Mouse (Mus musculus): ENCODE results near the gene Cntd1. TPM values are rescaled to one million over a fixed set of nuclear protein-coding genes. Genes with fewer than 3 reads are reported as not detected.

Gene Cntd1
- polyA plus RNA-seq (2012; ENCODE audit: low replicate concordance): 0.17 TPM in 1 of 2 replicates, not detected in the other

DNA sequence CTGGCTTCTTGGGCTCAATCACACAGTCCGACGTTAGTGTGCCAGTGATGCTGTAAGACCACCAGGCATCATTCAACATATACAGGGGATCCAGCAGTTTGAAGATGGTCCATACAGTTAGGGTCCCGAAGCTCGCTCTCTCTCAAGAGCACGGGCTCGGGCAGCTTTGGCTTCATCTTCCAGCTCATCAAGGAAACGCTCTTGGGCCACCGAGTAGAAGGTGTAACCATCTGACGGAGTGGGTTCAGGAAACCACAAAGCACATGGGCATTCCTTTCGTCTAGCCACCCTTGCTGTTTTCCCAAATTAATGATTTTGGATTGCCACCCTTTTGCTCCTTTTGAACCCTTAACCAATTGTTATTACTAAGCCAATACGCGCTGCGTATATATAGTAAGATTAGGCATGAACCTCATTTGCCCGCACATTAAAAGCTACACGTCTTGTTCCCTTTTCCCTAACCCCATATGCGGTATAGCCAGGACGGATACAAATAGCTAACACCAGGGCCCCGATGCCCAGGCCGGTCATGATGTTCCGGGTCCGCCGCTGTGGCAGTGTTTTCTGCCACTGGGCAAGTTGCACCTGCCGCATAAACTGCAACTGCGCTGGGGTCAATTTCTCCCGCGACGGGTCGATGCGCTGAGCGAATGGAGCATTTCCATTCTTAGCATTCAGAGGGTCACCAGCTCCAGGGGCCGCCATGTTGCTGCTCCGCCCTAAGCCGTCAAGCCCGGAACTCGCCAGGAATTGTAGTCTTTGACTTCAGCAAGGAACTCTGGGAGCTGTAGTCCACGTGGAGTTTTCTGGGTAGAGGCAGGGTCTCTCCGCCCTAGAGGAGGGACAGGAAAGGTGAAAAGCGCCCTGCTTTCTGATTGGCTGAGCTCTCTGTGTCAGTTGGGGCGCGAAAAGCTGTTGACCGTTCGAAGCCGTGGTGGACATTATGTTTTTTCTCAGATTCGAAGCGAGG, at the start of gene Cntd1, which contains the start of gene Coa3:
Gene Cntd1, plus strand, starts transcription at position 790 of the 970 bp plus-strand sequence.
Gene Coa3, minus strand, starts transcription at position 892 of the 970 bp plus-strand sequence.

DNA sequence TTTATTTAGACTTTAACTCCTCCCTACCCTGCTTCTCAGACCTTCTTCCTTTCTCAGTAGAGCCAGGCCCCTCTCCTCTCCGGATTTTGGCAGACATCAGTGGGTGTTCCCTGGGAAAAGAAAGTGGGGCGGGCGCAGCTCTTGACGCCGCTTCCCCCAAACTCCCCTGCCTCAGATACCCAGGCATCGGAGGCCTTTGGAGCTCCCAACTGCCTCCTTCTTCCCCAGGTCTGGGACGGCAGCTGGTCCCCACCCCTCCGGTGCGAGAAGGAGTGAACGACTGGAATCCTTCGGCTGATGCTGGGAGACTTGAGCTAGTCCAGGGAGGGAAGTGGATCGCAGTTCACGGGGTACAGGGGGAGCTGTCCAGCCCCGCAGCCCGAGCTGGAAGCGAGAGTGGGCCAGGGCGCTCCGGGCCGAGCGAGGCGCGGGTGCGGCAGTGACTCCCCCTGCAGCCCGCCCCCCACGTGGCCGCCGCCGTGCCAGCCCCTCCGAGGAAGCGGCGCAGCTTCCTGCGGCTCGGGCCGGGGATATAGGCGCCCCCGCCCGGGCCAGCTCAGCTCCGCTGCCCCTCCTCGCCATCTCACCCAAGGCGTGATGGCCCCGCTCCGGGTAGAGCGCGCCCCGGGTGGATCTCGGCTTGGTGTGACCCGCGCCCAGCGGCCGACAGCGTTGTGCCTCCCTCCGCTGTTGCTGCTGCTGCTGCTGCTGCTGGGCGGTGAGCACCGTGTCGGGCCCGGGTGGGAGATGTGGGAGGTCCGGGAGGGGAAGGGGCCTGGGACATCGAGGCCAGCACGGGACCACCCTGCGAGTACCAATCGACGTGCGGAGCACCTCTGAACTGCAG, 32.7 kb upstream of the Cntd1 start, which contains the start of gene Ramp2:
Gene Ramp2, plus strand, starts transcription at position 174 of the 847 bp plus-strand sequence.

DNA sequence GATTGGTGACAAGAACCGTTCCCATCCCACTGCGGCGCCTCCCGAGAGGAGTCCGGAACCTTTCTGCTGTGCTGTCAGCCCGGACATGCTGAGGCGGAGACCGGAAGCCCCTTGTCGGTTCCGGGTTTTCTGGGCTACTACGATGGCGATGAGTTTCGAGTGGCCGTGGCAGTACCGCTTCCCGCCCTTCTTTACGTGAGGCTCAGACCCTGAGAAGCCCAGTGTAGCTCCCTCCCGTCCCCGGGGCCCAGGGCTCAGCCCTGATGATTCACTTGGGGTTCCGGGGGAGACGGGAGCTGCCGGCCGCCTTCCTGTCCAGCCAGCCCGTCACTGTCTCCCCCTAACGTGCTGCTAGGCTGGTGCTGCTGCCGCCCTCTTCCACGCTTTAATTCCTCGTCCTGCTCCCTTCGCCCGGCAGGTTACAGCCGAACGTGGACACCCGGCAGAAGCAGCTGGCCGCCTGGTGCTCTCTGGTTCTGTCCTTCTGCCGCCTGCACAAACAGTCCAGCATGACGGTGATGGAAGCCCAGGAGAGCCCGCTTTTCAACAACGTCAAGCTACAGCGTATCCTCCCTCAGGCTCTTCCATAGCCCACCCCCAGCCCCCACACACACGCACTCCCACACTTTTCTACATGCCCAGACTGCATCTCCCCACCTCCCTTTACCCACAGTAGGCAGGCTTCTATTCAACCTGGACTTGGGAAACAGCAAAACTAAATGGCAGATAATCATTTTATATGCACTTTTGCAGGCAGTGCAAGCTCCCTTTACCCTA, 25.0 kb upstream of the Cntd1 start, which contains the start of gene Vps25:
Gene Vps25, plus strand, starts transcription at position 95 of the 777 bp plus-strand sequence.

GRCm38 (mm10) chr11:101259948-101260825, 18.6 kb upstream of the Cntd1 start, which contains the start of gene Wnk4:
Gene Wnk4, plus strand, starts transcription at chr11:101260567.

GRCm38 (mm10) chr11:101302004-101302798, 23.4 kb downstream of the Cntd1 start, which contains the start of gene Becn1:
Gene Becn1, minus strand, starts transcription at chr11:101302286.

DNA sequence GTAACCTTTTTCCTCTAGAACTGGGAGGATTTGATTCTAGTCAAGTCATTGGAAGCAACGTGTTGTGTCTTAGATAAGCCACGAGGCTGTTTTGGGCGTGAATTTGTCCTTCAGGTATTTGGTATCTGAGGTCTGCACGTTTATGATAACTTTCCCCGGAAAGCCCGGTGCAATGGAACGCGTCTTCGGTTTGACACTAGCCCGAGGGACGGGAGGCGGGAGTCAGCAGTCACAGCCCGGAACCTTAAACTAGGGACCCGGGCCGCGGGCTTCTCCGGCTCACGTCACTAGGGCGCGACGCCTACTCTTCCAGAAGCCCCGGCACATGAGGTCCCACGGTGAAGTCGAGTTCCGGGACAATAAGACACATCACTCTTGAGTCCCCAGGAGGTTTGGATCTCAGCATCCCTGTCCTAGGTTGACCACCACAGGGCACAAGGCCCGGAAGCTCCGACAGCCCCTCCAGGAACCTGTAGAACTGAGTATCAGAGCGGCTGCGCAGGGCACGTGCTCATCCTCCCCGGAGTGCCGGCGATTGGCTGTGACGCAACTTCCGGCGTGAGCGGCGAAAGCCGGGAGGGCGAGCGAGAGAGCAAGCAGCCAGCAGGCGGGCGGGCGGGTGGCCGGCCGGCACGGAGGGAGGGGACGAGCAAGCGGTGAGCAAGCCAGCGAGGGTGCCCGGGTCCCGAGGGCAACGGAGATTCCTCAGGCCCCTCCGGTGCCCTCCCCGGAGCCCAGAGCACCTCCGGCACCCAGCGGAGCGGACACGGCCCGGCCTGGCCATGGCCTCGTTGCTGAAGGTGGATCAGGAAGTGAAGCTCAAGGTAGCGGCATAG, 37.1 kb downstream of the Cntd1 start, which contains the start of gene Psme3:
Gene Psme3, plus strand, starts transcription at position 549 of the 836 bp plus-strand sequence.

DNA sequence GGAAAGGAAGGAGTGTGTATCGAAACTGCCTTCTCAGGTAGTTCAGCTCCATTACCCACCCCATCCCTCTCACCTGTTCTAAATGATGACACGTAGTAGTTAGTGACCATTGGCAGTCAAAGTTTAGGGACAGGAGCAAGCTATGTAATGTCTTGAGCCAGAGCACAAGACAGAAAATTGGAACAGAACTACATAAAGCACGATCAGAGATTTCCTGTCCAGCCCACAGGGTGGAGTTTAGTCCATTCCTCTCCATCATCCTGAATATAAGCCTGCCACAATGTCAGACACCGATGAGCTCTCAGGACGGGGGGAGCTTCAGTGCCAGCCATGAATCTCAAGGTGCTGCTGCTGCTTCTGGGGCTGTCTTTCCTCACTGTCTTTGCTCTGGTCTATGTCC, 46.0 kb downstream of the Cntd1 start, which contains the start of gene Aoc2:
Gene Aoc2, plus strand, starts transcription at position 301 of the 400 bp plus-strand sequence.

GRCm38 (mm10) chr11:101330371-101330924, 51.6 kb downstream of the Cntd1 start, which contains the start of gene Aoc3:
Gene Aoc3, plus strand, starts transcription at chr11:101330605.

Other genes starting within 250 kb of the Cntd1 start
- gene Naglu, start 209.0 kb upstream of the Cntd1 start, polyA plus RNA-seq (2012; ENCODE audit: low replicate concordance): 4.8 and 25.3 TPM in 2 replicates
- gene Hsd17b1, start 200.6 kb upstream of the Cntd1 start, polyA plus RNA-seq (2012; ENCODE audit: low replicate concordance): not detected in 2 replicates
- 28.2 and 48.5 TPM in 2 replicates for gene Coasy, start 196.4 kb upstream of the Cntd1 start, polyA plus RNA-seq (2012; ENCODE audit: low replicate concordance)
- 13.7 and 31.7 TPM in 2 replicates for gene Mlx, start 191.7 kb upstream of the Cntd1 start, polyA plus RNA-seq (2012; ENCODE audit: low replicate concordance)
- gene Psmc3ip, start 183.6 kb upstream of the Cntd1 start, polyA plus RNA-seq (2012; ENCODE audit: low replicate concordance): 16.3 and 18.1 TPM in 2 replicates
- 5.6 and 18.8 TPM in 2 replicates for gene Retreg3, start 159.1 kb upstream of the Cntd1 start, polyA plus RNA-seq (2012; ENCODE audit: low replicate concordance)
- gene Tubg1, start 159.1 kb upstream of the Cntd1 start, polyA plus RNA-seq (2012; ENCODE audit: low replicate concordance): 149 and 176 TPM in 2 replicates
- gene Tubg2, start 123.1 kb upstream of the Cntd1 start, polyA plus RNA-seq (2012; ENCODE audit: low replicate concordance): 1.7 and 2.4 TPM in 2 replicates
- 0.40 and 0.42 TPM in 2 replicates for gene Cntnap1, start 108.5 kb upstream of the Cntd1 start, polyA plus RNA-seq (2012; ENCODE audit: low replicate concordance)
- gene Plekhh3, start 107.7 kb upstream of the Cntd1 start, polyA plus RNA-seq (2012; ENCODE audit: low replicate concordance): 3.2 and 5.3 TPM in 2 replicates
- gene Ccr10, start 103.6 kb upstream of the Cntd1 start, polyA plus RNA-seq (2012; ENCODE audit: low replicate concordance): 0.56 and 1.1 TPM in 2 replicates
- 0.88 and 7.2 TPM in 2 replicates for gene Ezh1, start 52.5 kb upstream of the Cntd1 start, polyA plus RNA-seq (2012; ENCODE audit: low replicate concordance)
- 5.4 and 11.1 TPM in 2 replicates for gene Ramp2, start 33.0 kb upstream of the Cntd1 start, polyA plus RNA-seq (2012; ENCODE audit: low replicate concordance)
- 73.9 and 74.5 TPM in 2 replicates for gene Vps25, start 25.3 kb upstream of the Cntd1 start, polyA plus RNA-seq (2012; ENCODE audit: low replicate concordance)
- gene Wnk4, start 18.4 kb upstream of the Cntd1 start, polyA plus RNA-seq (2012; ENCODE audit: low replicate concordance): 6.0 and 8.9 TPM in 2 replicates
- 2.0 and 15.7 TPM in 2 replicates for gene Coa3, start 102 bp downstream of the Cntd1 start, polyA plus RNA-seq (2012; ENCODE audit: low replicate concordance)
- gene Becn1, start 23.3 kb downstream of the Cntd1 start, polyA plus RNA-seq (2012; ENCODE audit: low replicate concordance): 55.6 and 84.1 TPM in 2 replicates
- 97.5 and 117 TPM in 2 replicates for gene Psme3, start 37.2 kb downstream of the Cntd1 start, polyA plus RNA-seq (2012; ENCODE audit: low replicate concordance)
- gene Aoc2, start 46.1 kb downstream of the Cntd1 start, polyA plus RNA-seq (2012; ENCODE audit: low replicate concordance): 11.1 and 13.4 TPM in 2 replicates
- 0.37 and 0.41 TPM in 2 replicates for gene Aoc3, start 51.6 kb downstream of the Cntd1 start, polyA plus RNA-seq (2012; ENCODE audit: low replicate concordance)
- gene G6pc, start 88.5 kb downstream of the Cntd1 start, polyA plus RNA-seq (2012; ENCODE audit: low replicate concordance): not detected in 2 replicates
- 38.8 and 49.0 TPM in 2 replicates for gene Aarsd1, start 138.6 kb downstream of the Cntd1 start, polyA plus RNA-seq (2012; ENCODE audit: low replicate concordance)
- 0.33 TPM in 1 of 2 replicates, not detected in the other for gene Gm27029, start 145.8 kb downstream of the Cntd1 start, polyA plus RNA-seq (2012; ENCODE audit: low replicate concordance)
- gene Rundc1, start 146.1 kb downstream of the Cntd1 start, polyA plus RNA-seq (2012; ENCODE audit: low replicate concordance): 4.3 and 5.0 TPM in 2 replicates
- gene Ptges3l, start 146.3 kb downstream of the Cntd1 start, polyA plus RNA-seq (2012; ENCODE audit: low replicate concordance): 0.16 and 0.95 TPM in 2 replicates
- gene Rpl27, start 163.3 kb downstream of the Cntd1 start, polyA plus RNA-seq (2012; ENCODE audit: low replicate concordance): 98.1 and 303 TPM in 2 replicates
- 22.6 and 37.1 TPM in 2 replicates for gene Ifi35, start 169.4 kb downstream of the Cntd1 start, polyA plus RNA-seq (2012; ENCODE audit: low replicate concordance)
- 3.2 and 4.2 TPM in 2 replicates for gene Rnd2, start 186.0 kb downstream of the Cntd1 start, polyA plus RNA-seq (2012; ENCODE audit: low replicate concordance)
- 45.9 and 70.6 TPM in 2 replicates for gene Vat1, start 187.2 kb downstream of the Cntd1 start, polyA plus RNA-seq (2012; ENCODE audit: low replicate concordance)